Mouse (Mus musculus): ENCODE measurements around the gene Fkbp10. TPM values are rescaled to one million over a fixed set of nuclear protein-coding genes. Genes with fewer than 3 reads are reported as not detected.

Fkbp10 gene
- total RNA-seq (2014; rRNA removed; ENCODE audit: low replicate concordance) (106 and 114 TPM in 2 replicates), polyA plus RNA-seq (2015; fragmentation: Nextera tagmentation; extraction: Ambion mirVana) (93.0 and 95.9 TPM in 2 replicates)

DNA sequence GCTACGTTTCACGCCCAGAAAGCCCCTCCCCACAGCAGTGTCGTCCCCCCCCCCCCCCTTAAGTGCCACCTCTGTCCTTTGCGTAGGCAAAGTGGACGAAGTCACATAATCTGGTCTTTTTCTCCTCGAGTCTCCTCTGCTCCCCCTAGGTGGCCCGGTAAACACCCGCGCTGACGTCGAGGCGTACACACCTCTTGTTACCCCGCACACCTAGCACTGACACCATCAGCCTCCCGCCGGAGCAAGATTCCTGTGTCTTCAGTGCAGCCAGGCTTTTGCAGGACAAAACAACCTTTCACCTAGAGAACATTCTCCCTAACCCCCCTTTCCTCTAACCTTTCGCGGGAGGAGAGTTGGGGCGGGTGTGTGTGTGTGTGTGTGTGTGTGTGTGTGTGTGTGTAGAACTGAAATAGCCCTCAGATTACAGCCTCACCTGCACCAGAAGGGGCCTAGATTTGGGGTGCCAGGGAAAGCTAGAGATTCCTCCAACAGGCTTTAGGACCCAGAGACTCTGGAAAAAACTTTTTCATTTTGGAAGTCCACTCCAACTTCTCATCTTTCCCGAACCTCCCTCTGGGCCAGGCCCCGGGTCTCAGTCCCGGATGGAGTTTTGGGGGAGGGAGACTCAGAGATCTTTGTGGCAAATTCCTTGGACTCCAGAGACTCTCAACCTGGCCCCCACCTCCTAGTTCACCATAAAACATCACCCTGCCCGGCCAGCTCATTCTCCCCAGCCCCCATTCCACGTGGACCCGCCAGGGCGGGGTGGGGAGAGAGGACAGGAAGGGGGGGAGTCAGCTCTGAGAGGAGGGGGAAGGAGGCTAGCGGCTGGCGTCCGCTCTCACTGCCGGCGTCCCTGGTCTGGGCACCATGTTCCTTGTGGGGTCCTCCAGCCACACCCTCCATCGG lies at the start of gene Fkbp10:
TSS of gene Fkbp10 (plus strand) at position 784 of the 909 bp plus-strand sequence.
- Histone ChIP-seq H3K4me1 (ENCODE audit: control insufficient read depth, insufficient read depth) (peaks cover 25% of the 10 kb centered on the region), H3K36me3 (replicated peaks; ENCODE audit: control insufficient read depth, insufficient read depth, low read length) (peaks cover 6% of the 10 kb centered on the region; the same call in 1 of the 2 replicates), H3K4me2 (ENCODE audit: low read depth, low read length) (peak within 1 kb of the TSS; percentile 79), H3K4me3 (ENCODE audit: low read depth, low read length) (peak within 1 kb of the TSS; percentile 72), H3K9ac (replicated peaks; ENCODE audit: low read depth, low read length) (peak within 1 kb of the TSS; percentile 67), H3K9me3 (replicated peaks; ENCODE audit: control insufficient read depth, low read length) (no peaks in the 10 kb centered on the region), H3K27ac (ENCODE audit: low read depth) (peak within 1 kb of the TSS; percentile 94), H3K27me3 (ENCODE audit: control insufficient read depth, insufficient read depth, low read length) (no peaks in the 10 kb centered on the region)
- TF ChIP-seq EP300 (IDR thresholded peaks at IDR 0.05; ENCODE audit: low read depth) (no peak), CTCF (IDR thresholded peaks at IDR 0.05; ENCODE audit: low read depth) (no peak)
- DNase-seq (ENCODE audit: low spot score): peak; percentile 79
- WGBS: under 1% methylated on average over 28 of the region's 31 CpGs
- peak; percentile 34 for ATAC-seq (ENCODE audit: insufficient read depth, low read depth)

DNA sequence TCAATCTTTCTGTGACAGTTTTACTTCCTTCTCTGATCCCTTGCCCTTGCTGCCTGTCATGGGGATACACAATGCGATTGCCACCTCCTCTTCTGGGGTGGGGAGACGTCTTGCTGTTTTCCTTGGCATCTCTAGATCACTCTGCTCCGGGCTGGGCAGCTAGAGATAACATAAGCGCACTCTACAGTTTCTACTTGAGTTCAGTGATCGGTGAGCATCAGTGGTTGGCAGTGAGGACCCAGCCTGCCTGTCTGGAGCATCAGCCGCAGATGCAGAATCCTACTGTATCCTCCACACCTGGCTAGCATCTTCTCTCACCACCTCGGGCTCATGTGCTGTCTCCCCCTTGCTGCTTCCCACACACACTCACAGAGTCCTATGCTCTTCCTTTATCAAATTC lies 46.4 kb upstream of the Fkbp10 start:
- TF ChIP-seq CTCF (IDR thresholded peaks at IDR 0.05; ENCODE audit: low read depth): no peak
- no peak for TF ChIP-seq EP300 (IDR thresholded peaks at IDR 0.05; ENCODE audit: low read depth)
- H3K36me3 ChIP-seq (replicated peaks; ENCODE audit: control insufficient read depth, insufficient read depth, low read length): peaks cover 51% of the 10 kb centered on the region
- no peak overlapping the region for H3K27ac ChIP-seq (ENCODE audit: low read depth)
- no peaks in the 10 kb centered on the region for H3K9me3 ChIP-seq (replicated peaks; ENCODE audit: control insufficient read depth, low read length)
- WGBS: 53% methylated on average over 7 of the region's 7 CpGs
- no peaks in the 10 kb centered on the region for H3K4me1 ChIP-seq (ENCODE audit: control insufficient read depth, insufficient read depth)
- no peak for ATAC-seq (ENCODE audit: insufficient read depth, low read depth)
- DNase-seq (ENCODE audit: low spot score): no peak
- no peaks in the 10 kb centered on the region for H3K27me3 ChIP-seq (ENCODE audit: control insufficient read depth, insufficient read depth, low read length)
- H3K4me2 ChIP-seq (ENCODE audit: low read depth, low read length): no peak overlapping the region
- no peak overlapping the region for H3K9ac ChIP-seq (replicated peaks; ENCODE audit: low read depth, low read length)
- H3K4me3 ChIP-seq (ENCODE audit: low read depth, low read length): no peak overlapping the region

DNA sequence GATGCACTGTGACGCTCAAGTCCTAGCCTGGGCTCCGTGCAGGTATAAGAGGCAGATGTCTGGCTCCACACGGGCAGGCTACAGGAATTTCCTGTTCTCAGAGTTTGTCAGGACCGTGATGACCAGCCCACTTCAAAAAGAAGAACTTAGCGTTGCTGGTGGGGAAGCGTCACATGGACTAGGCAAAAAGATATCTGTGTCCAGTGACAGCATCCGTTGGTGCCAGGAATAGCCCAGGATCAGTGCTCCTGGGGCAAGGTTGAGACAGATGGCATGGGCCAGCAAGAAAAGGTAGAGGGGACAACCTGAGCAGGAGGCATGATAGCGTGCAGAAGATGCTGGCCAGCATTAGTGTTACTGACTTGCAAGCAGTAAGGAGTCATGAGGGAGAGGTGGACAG lies 45.7 kb upstream of the Fkbp10 start:
- ATAC-seq (ENCODE audit: insufficient read depth, low read depth): no peak
- TF ChIP-seq CTCF (IDR thresholded peaks at IDR 0.05; ENCODE audit: low read depth) (no peak), EP300 (IDR thresholded peaks at IDR 0.05; ENCODE audit: low read depth) (no peak)
- H3K27me3 ChIP-seq (ENCODE audit: control insufficient read depth, insufficient read depth, low read length): no peaks in the 10 kb centered on the region
- H3K9ac ChIP-seq (replicated peaks; ENCODE audit: low read depth, low read length): no peak overlapping the region
- no peak overlapping the region for H3K27ac ChIP-seq (ENCODE audit: low read depth)
- no peaks in the 10 kb centered on the region for H3K9me3 ChIP-seq (replicated peaks; ENCODE audit: control insufficient read depth, low read length)
- no peak overlapping the region for H3K4me2 ChIP-seq (ENCODE audit: low read depth, low read length)
- no peaks in the 10 kb centered on the region for H3K4me1 ChIP-seq (ENCODE audit: control insufficient read depth, insufficient read depth)
- DNase-seq (ENCODE audit: low spot score): no peak
- H3K36me3 ChIP-seq (replicated peaks; ENCODE audit: control insufficient read depth, insufficient read depth, low read length): peaks cover 56% of the 10 kb centered on the region
- 43% methylated on average over 8 of the region's 8 CpGs for WGBS
- no peak overlapping the region for H3K4me3 ChIP-seq (ENCODE audit: low read depth, low read length)

DNA sequence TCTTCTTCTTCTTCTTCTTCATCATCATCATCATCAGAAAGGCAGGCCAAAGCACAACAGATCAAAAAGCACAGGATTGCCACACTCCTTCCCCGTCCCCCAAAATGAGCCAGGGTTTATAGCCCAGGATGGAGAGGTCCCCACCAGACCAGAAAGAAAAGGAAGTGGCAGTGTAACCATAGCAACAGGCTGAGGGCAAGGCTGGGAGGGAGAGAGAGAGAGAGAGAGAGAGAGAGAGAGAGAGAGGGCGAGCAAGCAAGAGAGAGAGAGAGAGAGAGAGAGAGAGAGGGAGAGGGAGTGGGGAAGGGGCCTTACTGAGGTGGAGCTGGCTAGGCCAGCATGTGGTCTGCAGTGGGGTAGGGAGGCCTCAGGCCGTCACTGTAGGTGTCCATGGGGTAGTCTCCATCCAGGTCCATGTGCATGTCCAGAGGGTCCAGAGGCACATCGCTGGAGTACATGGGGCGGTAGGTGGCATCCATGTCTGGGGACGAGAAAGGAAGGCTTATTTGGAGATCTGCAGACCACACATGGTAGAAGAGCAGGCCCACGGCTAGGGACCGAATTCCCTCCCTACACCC lies 43.4 kb upstream of the Fkbp10 start:
- Histone ChIP-seq H3K4me1 (ENCODE audit: control insufficient read depth, insufficient read depth) (no peaks in the 10 kb centered on the region), H3K4me2 (ENCODE audit: low read depth, low read length) (no peak overlapping the region), H3K27me3 (ENCODE audit: control insufficient read depth, insufficient read depth, low read length) (no peaks in the 10 kb centered on the region), H3K36me3 (replicated peaks; ENCODE audit: control insufficient read depth, insufficient read depth, low read length) (peaks cover 78% of the 10 kb centered on the region), H3K27ac (ENCODE audit: low read depth) (no peak overlapping the region), H3K9me3 (replicated peaks; ENCODE audit: control insufficient read depth, low read length) (no peaks in the 10 kb centered on the region), H3K9ac (replicated peaks; ENCODE audit: low read depth, low read length) (no peak overlapping the region), H3K4me3 (ENCODE audit: low read depth, low read length) (no peak overlapping the region)
- ATAC-seq (ENCODE audit: insufficient read depth, low read depth) (no peak), DNase-seq (ENCODE audit: low spot score) (no peak)
- WGBS: 80% methylated on average over 7 of the region's 8 CpGs
- TF ChIP-seq CTCF (IDR thresholded peaks at IDR 0.05; ENCODE audit: low read depth) (no peak), EP300 (IDR thresholded peaks at IDR 0.05; ENCODE audit: low read depth) (no peak)

DNA sequence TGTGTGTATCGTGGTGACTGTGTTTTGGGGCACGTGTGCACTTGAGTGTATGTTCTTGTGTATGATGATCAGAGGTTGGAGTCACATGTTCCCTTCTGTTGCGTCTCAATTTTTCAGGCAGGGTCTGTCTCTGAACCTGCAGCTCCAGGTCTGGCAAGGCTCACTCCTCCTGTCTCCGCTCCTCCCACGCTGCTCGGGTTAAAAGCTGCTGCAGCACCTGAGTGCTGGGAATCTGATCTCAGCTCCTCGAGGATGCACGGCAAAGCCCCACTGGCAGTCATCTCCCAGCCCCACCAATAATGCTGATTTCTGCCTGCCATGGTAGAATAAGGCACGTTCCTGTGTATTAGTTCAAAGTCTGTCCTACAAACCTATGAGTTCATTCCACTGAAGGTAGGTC lies 40.4 kb upstream of the Fkbp10 start:
- H3K27me3 ChIP-seq (ENCODE audit: control insufficient read depth, insufficient read depth, low read length): no peaks in the 10 kb centered on the region
- H3K4me1 ChIP-seq (ENCODE audit: control insufficient read depth, insufficient read depth): no peaks in the 10 kb centered on the region
- ATAC-seq (ENCODE audit: insufficient read depth, low read depth) (no peak), DNase-seq (ENCODE audit: low spot score) (no peak)
- H3K9ac ChIP-seq (replicated peaks; ENCODE audit: low read depth, low read length): no peak overlapping the region
- H3K4me2 ChIP-seq (ENCODE audit: low read depth, low read length): no peak overlapping the region
- TF ChIP-seq EP300 (IDR thresholded peaks at IDR 0.05; ENCODE audit: low read depth): no peak
- no peak for TF ChIP-seq CTCF (IDR thresholded peaks at IDR 0.05; ENCODE audit: low read depth)
- 87% methylated on average over 9 of the region's 9 CpGs for WGBS
- H3K27ac ChIP-seq (ENCODE audit: low read depth): no peak overlapping the region
- peaks cover 96% of the 10 kb centered on the region for H3K36me3 ChIP-seq (replicated peaks; ENCODE audit: control insufficient read depth, insufficient read depth, low read length)
- H3K4me3 ChIP-seq (ENCODE audit: low read depth, low read length): no peak overlapping the region
- no peaks in the 10 kb centered on the region for H3K9me3 ChIP-seq (replicated peaks; ENCODE audit: control insufficient read depth, low read length)

Data from heart, postnatal 0 days (tissue).